ENCODE assay signal across 33 mouse cellular contexts in the genomic region with DNA sequence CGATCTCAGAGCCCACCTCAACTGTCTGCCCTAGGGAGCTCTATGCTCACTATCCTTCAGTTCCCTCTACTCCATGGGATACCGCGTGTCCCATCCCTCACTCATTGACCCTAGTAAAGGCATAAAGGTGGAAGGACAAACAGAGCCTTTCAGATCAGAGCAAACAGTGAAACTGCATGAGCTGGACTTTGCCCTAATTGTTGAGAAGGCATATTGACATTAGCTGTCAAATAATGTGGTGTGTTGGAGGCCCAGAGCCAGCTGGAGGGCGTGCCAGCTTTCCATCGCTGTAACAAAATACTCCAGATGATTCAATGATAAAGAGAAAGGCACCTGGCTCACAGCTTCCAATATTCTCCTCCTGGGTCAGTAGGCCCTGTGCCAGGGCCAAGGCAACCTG.
DNase-seq lines count a peak whose midpoint lies in the region; ATAC-seq and TF ChIP-seq lines count a peak whose summit lies in the region.
"Had no signal": no experiment of that assay in that cellular context is flagged by ENCODE, and none has a peak within 500 bp of the region (broad histone marks: within the 10 kb centered on the region; RNA-seq: fewer than 3 reads in every experiment).

No protein-coding gene starts in this region.

- no peak overlapping the region for H3K9ac ChIP-seq in liver, adult 2 months (ENCODE audit: low read depth, low read length)
- no peak overlapping the region for H3K9ac ChIP-seq in liver, embryonic 12.5 days
- no peak overlapping the region for H3K9ac ChIP-seq in liver, embryonic 13.5 days
- H3K9ac ChIP-seq in stomach, embryonic 14.5 days (replicated peaks; ENCODE audit: low read depth, low read length): no peak overlapping the region
- H3K9ac ChIP-seq: embryonic facial prominence, embryonic 15.5 days; forebrain, embryonic 12.5 days; forebrain, postnatal 0 days; heart, embryonic 15.5 days; limb, embryonic 15.5 days; midbrain, embryonic 12.5 days; neural tube, embryonic 12.5 days had no signal

- no peak; the same call in 1 of the 2 replicates for ATAC-seq in liver, embryonic 12.5 days
- ATAC-seq in liver, embryonic 13.5 days (ENCODE audit: low read depth): peak; percentile 75
- peak; percentile 86 for ATAC-seq in stomach, embryonic 14.5 days (ENCODE audit: insufficient number of reproducible peaks, insufficient read depth, low FRiP score, low read depth)
- ATAC-seq: forebrain, postnatal 0 days; hindbrain, embryonic 16.5 days had no signal

- H3K4me3 ChIP-seq in liver, adult 2 months (ENCODE audit: insufficient read depth, low read depth, low read length): no peak overlapping the region
- H3K4me3 ChIP-seq in liver, embryonic 12.5 days: no peak overlapping the region
- H3K4me3 ChIP-seq in liver, embryonic 13.5 days (replicated peaks): no peak overlapping the region
- H3K4me3 ChIP-seq in stomach, embryonic 14.5 days (ENCODE audit: low read depth, low read length): no peak overlapping the region
- no peak overlapping the region for H3K4me3 ChIP-seq in gastrocnemius, adult 2 months
- H3K4me3 ChIP-seq: embryonic facial prominence, embryonic 10.5 days; embryonic facial prominence, embryonic 15.5 days; forebrain, embryonic 12.5 days; heart, embryonic 10.5 days; heart, embryonic 15.5 days; layer of hippocampus, adult 2 months; limb, embryonic 10.5 days; limb, embryonic 15.5 days; megakaryocyte, embryonic 14.5 days; midbrain, embryonic 12.5 days; myocyte; neural tube, embryonic 12.5 days had no signal

- no peak overlapping the region for H3K27ac ChIP-seq in liver, adult 2 months (replicated peaks; ENCODE audit: insufficient read depth, low read depth, low read length)
- H3K27ac ChIP-seq in liver, embryonic 12.5 days: no peak overlapping the region
- no peak overlapping the region for H3K27ac ChIP-seq in liver, embryonic 13.5 days
- H3K27ac ChIP-seq in stomach, embryonic 14.5 days (ENCODE audit: low read length): no peak overlapping the region; the same call in 1 of the 2 replicates
- H3K27ac ChIP-seq in gastrocnemius, adult 2 months: no peak overlapping the region
- H3K27ac ChIP-seq: embryonic facial prominence, embryonic 10.5 days; embryonic facial prominence, embryonic 15.5 days; forebrain, embryonic 12.5 days; heart, embryonic 10.5 days; heart, embryonic 15.5 days; layer of hippocampus, adult 2 months; limb, embryonic 10.5 days; limb, embryonic 15.5 days; midbrain, embryonic 12.5 days; neural tube, embryonic 12.5 days had no signal

- H3K27me3 ChIP-seq in liver, adult 2 months (ENCODE audit: control insufficient read depth, insufficient read depth, low read length): no peaks in the 10 kb centered on the region
- no peaks in the 10 kb centered on the region for H3K27me3 ChIP-seq in liver, embryonic 12.5 days (replicated peaks)
- H3K27me3 ChIP-seq in liver, embryonic 13.5 days: no peaks in the 10 kb centered on the region
- H3K27me3 ChIP-seq in stomach, embryonic 14.5 days (ENCODE audit: control insufficient read depth, insufficient read depth, low read length): no peaks in the 10 kb centered on the region
- H3K27me3 ChIP-seq: embryonic facial prominence, embryonic 15.5 days; heart, embryonic 15.5 days; limb, embryonic 15.5 days; megakaryocyte, embryonic 14.5 days; neural tube, embryonic 12.5 days had no signal

- no peak overlapping the region for H3K4me2 ChIP-seq in liver, embryonic 12.5 days
- no peak overlapping the region for H3K4me2 ChIP-seq in liver, embryonic 13.5 days
- H3K4me2 ChIP-seq in stomach, embryonic 14.5 days (replicated peaks; ENCODE audit: low read depth, low read length): no peak overlapping the region
- H3K4me2 ChIP-seq: embryonic facial prominence, embryonic 15.5 days; forebrain, embryonic 12.5 days; heart, embryonic 15.5 days; limb, embryonic 15.5 days; midbrain, embryonic 12.5 days; neural tube, embryonic 12.5 days had no signal

- no peaks in the 10 kb centered on the region for H3K36me3 ChIP-seq in liver, adult 2 months (ENCODE audit: control insufficient read depth, insufficient read depth, low read length)
- no peaks in the 10 kb centered on the region for H3K36me3 ChIP-seq in liver, embryonic 12.5 days
- no peaks in the 10 kb centered on the region for H3K36me3 ChIP-seq in liver, embryonic 13.5 days
- no peaks in the 10 kb centered on the region for H3K36me3 ChIP-seq in stomach, embryonic 14.5 days (ENCODE audit: control insufficient read depth, insufficient read depth, low read length)
- H3K36me3 ChIP-seq: embryonic facial prominence, embryonic 10.5 days; embryonic facial prominence, embryonic 15.5 days; forebrain, embryonic 12.5 days; G1E; heart, embryonic 10.5 days; heart, embryonic 15.5 days; limb, embryonic 10.5 days; limb, embryonic 15.5 days; midbrain, embryonic 12.5 days; neural tube, embryonic 12.5 days had no signal

- peaks cover 4% of the 10 kb centered on the region for H3K4me1 ChIP-seq in liver, adult 2 months (ENCODE audit: control insufficient read depth, insufficient read depth, low read length)
- H3K4me1 ChIP-seq in liver, embryonic 12.5 days: no peaks in the 10 kb centered on the region
- no peaks in the 10 kb centered on the region for H3K4me1 ChIP-seq in liver, embryonic 13.5 days (replicated peaks)
- H3K4me1 ChIP-seq in stomach, embryonic 14.5 days (ENCODE audit: control insufficient read depth, insufficient read depth, low read length): no peaks in the 10 kb centered on the region
- H3K4me1 ChIP-seq: embryonic facial prominence, embryonic 15.5 days; forebrain, embryonic 12.5 days; heart, embryonic 10.5 days; heart, embryonic 15.5 days; limb, embryonic 10.5 days; limb, embryonic 15.5 days; megakaryocyte, embryonic 14.5 days; midbrain, embryonic 12.5 days had no signal

- TF ChIP-seq POLR2A in liver, adult 2 months (IDR thresholded peaks at IDR 0.05; ENCODE audit: extremely low read depth, insufficient read depth, low read length): no peak

- no peaks in the 10 kb centered on the region for H3K79me2 ChIP-seq in liver, adult 2 months (ENCODE audit: control insufficient read depth, insufficient read depth, low read length)

- no peaks in the 10 kb centered on the region for H3K9me3 ChIP-seq in liver, embryonic 12.5 days (replicated peaks)
- no peaks in the 10 kb centered on the region for H3K9me3 ChIP-seq in liver, embryonic 13.5 days (replicated peaks)
- no peaks in the 10 kb centered on the region for H3K9me3 ChIP-seq in stomach, embryonic 14.5 days (ENCODE audit: control insufficient read depth, low read depth, low read length)
- H3K9me3 ChIP-seq: embryonic facial prominence, embryonic 10.5 days; embryonic facial prominence, embryonic 15.5 days; forebrain, embryonic 12.5 days; heart, embryonic 10.5 days; heart, embryonic 15.5 days; limb, embryonic 10.5 days; limb, embryonic 15.5 days; midbrain, embryonic 12.5 days; neural tube, embryonic 12.5 days had no signal

- DNase-seq in liver, adult 2 months (ENCODE audit: extremely low read depth, low read depth, low spot score): peak; percentile 97
- DNase-seq in liver, embryonic 13.5 days: no peak
- no peak for DNase-seq in left cerebral cortex, postnatal 25 days (ENCODE audit: low spot score in 2 of 2)
- no peak for DNase-seq in gastrocnemius, adult 2 months
- no peak for DNase-seq in cerebellum, adult 8-10 months
- DNase-seq: adrenal gland, postnatal 25 days; cerebellum, adult 11-12 months; cerebellum, postnatal 14 days; forebrain, postnatal 0 days; gastrocnemius, postnatal 25 days; heart, adult 11 months; kidney, adult 11 months; kidney, postnatal 14 days; lung, postnatal 4 days; right cerebral cortex, adult 18-20 months; spleen, adult 18-20 months; thymus, postnatal 25 days had no signal

- intact Hi-C loops in left cerebral cortex, postnatal 25 days (cut with DNase I): no loop called here
- intact Hi-C loops in gastrocnemius, adult 2 months (cut with DNase I): no loop called here

- 20% methylated on average over 5 of the region's 5 CpGs for WGBS in liver, adult 2 months
- WGBS in liver, embryonic 12.5 days (ENCODE audit: insufficient replicate concordance): 67% methylated on average over 5 of the region's 5 CpGs
- WGBS in liver, embryonic 13.5 days (ENCODE audit: insufficient replicate concordance): 63% methylated on average over 5 of the region's 5 CpGs
- 55% methylated on average over 5 of the region's 5 CpGs for WGBS in stomach, embryonic 14.5 days

- TF ChIP-seq CTCF in liver, adult 2 months (IDR thresholded peaks at IDR 0.05; ENCODE audit: low read depth, low read length): no peak
- TF ChIP-seq CTCF in gastrocnemius, adult 2 months (IDR thresholded peaks at IDR 0.05): no peak
